Mouse (Mus musculus) liver, embryonic 16.5 days (tissue): ENCODE data around the gene Arl16. TPM values are rescaled to one million over a fixed set of nuclear protein-coding genes. Genes with fewer than 3 reads are reported as not detected.
A peak's percentile ranks its signal among the peaks of the same experiment; 100 is the strongest.

Experiments
- ATAC-seq: fragments of 200-750 bp; cut with Nextera tagmentation; 2 replicates; pipeline ENCODE4 v1.8.0; 2017; ENCODE audit warnings: low read depth, mild to moderate bottlenecking, moderate number of reproducible peaks, moderate library complexity
- H3K27ac ChIP-seq: fragments of 300-500 bp; sonication (generic); 2 replicates; pipeline ENCODE4 v1.5.1; 2014; ENCODE audit warnings: mild to moderate bottlenecking, low read length
- H3K27me3 ChIP-seq: fragments of 300-500 bp; sonication (generic); 2 replicates; pipeline ENCODE4 v1.6.1; 2014; ENCODE audit warnings: low read depth, low read length, mixed read lengths; ENCODE audit not compliant: control insufficient read depth, insufficient read depth
- H3K36me3 ChIP-seq: fragments of 300-500 bp; sonication (generic); 2 replicates; pipeline ENCODE4 v1.6.1; 2014; ENCODE audit warnings: mild to moderate bottlenecking; ENCODE audit not compliant: control insufficient read depth, insufficient read depth
- H3K4me1 ChIP-seq: fragments of 300-500 bp; sonication (generic); 2 replicates; pipeline ENCODE4 v1.6.1; 2014; ENCODE audit warnings: low read depth, low read length, mixed read lengths; ENCODE audit not compliant: control insufficient read depth
- H3K4me2 ChIP-seq: fragments of 300-500 bp; sonication (generic); 2 replicates; pipeline ENCODE4 v1.6.1; 2014; ENCODE audit warnings: low read depth, low read length, mixed read lengths
- H3K4me3 ChIP-seq: fragments of 300-500 bp; sonication (generic); 2 replicates; pipeline ENCODE4 v1.5.1; 2014; ENCODE audit warnings: low read depth, mild to moderate bottlenecking, low read length
- H3K9ac ChIP-seq: fragments of 300-500 bp; sonication (generic); 2 replicates; pipeline ENCODE4 v1.6.1; 2014; ENCODE audit warnings: low read depth, low read length
- H3K9me3 ChIP-seq: fragments of 300-500 bp; sonication (generic); replicated peaks from 2 replicates; pipeline ENCODE4 v1.6.1; 2016; ENCODE audit warnings: low read length; ENCODE audit not compliant: control insufficient read depth
- WGBS: fragments of 180-500 bp; shearing (Covaris S2); extraction: QIAGEN DNeasy Blood & Tissue Kit; methylation state at CpG from one replicate; pipeline ENCODE4 v1.1.7; 2014; ENCODE audit not compliant: insufficient replicate concordance; 5-methylcytosine and 5-hydroxymethylcytosine counted together
- polyA plus RNA-seq: library from polyadenylated mRNA; unstranded; fragments of >200 nt; fragmentation: Nextera tagmentation; extraction: Ambion mirVana; gene quantifications from 2 replicates; pipeline ENCODE4 v1.2.1, GENCODE M21; 2015

Arl16 gene
- polyA plus RNA-seq, 1 experiment from 2014 or later = 12.4 TPM

- H3K36me3 ChIP-seq = no peaks in the 10 kb centered on the region
- H3K27ac ChIP-seq = no peak overlapping the region
- H3K9me3 ChIP-seq = no peaks in the 10 kb centered on the region
- no peak for ATAC-seq
- no peak overlapping the region for H3K4me3 ChIP-seq
- H3K4me2 ChIP-seq = no peak overlapping the region
- no peaks in the 10 kb centered on the region for H3K27me3 ChIP-seq
- no peak overlapping the region for H3K9ac ChIP-seq
- 64% methylated on average over 13 of the region's 13 CpGs for WGBS
- H3K4me1 ChIP-seq = peaks cover 17% of the 10 kb centered on the region
These were observed 40.3 kb upstream of the Arl16 start for GRCm38 (mm10) chr11:120507611-120508289.

- WGBS = 49% methylated on average over 4 of the region's 4 CpGs
These were observed 39.5 kb upstream of the Arl16 start for GRCm38 (mm10) chr11:120506899-120507298.

GRCm38 (mm10) chr11:120505661-120506060 lies 38.3 kb upstream of the Arl16 start:
- Histone ChIP-seq H3K27me3 (no peaks in the 10 kb centered on the region), H3K9ac (no peak overlapping the region), H3K4me1 (peaks cover 12% of the 10 kb centered on the region), H3K9me3 (no peaks in the 10 kb centered on the region), H3K4me2 (no peak overlapping the region), H3K36me3 (no peaks in the 10 kb centered on the region), H3K27ac (no peak overlapping the region), H3K4me3 (no peak overlapping the region)
- 66% methylated on average over 3 of the region's 3 CpGs for WGBS
- peak; percentile 40; the same call in 1 of the 2 replicates for ATAC-seq

More at GRCm38 (mm10) chr11:120506899-120507298, 39.5 kb upstream of the Arl16 start:
- H3K4me3 ChIP-seq = no peak overlapping the region
- H3K27ac ChIP-seq = no peak overlapping the region
- H3K4me2 ChIP-seq = no peak overlapping the region
- H3K9ac ChIP-seq = no peak overlapping the region
- H3K4me1 ChIP-seq = peaks cover 17% of the 10 kb centered on the region
- no peaks in the 10 kb centered on the region for H3K27me3 ChIP-seq
- H3K36me3 ChIP-seq = no peaks in the 10 kb centered on the region
- H3K9me3 ChIP-seq = no peaks in the 10 kb centered on the region
- 0 out of 2 replicates have a peak, but pooled peaks have one; percentile 22 for ATAC-seq

- Histone ChIP-seq H3K27me3 (no peaks in the 10 kb centered on the region), H3K9me3 (no peaks in the 10 kb centered on the region), H3K4me3 (no peak overlapping the region), H3K4me1 (peaks cover 5% of the 10 kb centered on the region), H3K4me2 (no peak overlapping the region), H3K27ac (no peak overlapping the region), H3K9ac (no peak overlapping the region), H3K36me3 (peaks cover 6% of the 10 kb centered on the region)
- no peak for ATAC-seq
- 60% methylated on average over 4 of the region's 4 CpGs for WGBS
These were observed 34.3 kb upstream of the Arl16 start for GRCm38 (mm10) chr11:120501701-120502100.

GRCm38 (mm10) chr11:120501018-120501417 lies 33.6 kb upstream of the Arl16 start:
- H3K9me3 ChIP-seq = no peaks in the 10 kb centered on the region
- WGBS = 46% methylated on average over 6 of the region's 6 CpGs
- no peak for ATAC-seq
- H3K27me3 ChIP-seq = no peaks in the 10 kb centered on the region
- peaks cover 5% of the 10 kb centered on the region for H3K4me1 ChIP-seq
- no peak overlapping the region for H3K4me2 ChIP-seq
- H3K9ac ChIP-seq = no peak overlapping the region
- H3K36me3 ChIP-seq = peaks cover 9% of the 10 kb centered on the region
- no peak overlapping the region for H3K27ac ChIP-seq
- H3K4me3 ChIP-seq = no peak overlapping the region

DNA sequence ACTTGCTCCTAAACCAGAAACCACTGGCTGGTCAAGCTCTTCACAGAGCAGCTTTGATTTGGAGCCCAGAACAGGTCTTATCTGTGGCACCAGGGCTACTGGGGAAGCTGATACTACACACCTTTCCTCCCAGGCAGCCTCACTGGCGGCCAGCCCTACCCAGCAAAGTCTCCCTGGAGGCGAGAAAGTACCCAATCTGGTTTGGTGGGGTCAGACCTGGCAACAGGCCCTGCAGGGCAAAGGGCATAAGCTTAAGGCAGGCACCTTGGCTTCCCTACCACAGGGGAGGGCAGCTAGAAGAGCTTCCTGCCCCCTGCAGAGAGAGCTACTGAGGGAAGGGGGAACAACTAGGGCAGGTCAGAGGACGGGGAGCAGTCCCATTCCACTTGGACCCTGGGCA lies 33.0 kb upstream of the Arl16 start:
- H3K4me1 ChIP-seq = peaks cover 5% of the 10 kb centered on the region
- H3K36me3 ChIP-seq = peaks cover 13% of the 10 kb centered on the region
- ATAC-seq = peak; percentile 12; the same call in 1 of the 2 replicates
- H3K9me3 ChIP-seq = no peaks in the 10 kb centered on the region
- no peak overlapping the region for H3K9ac ChIP-seq
- H3K27ac ChIP-seq = no peak overlapping the region
- H3K4me2 ChIP-seq = no peak overlapping the region
- H3K4me3 ChIP-seq = no peak overlapping the region
- WGBS = 18% methylated on average over 3 of the region's 3 CpGs
- no peaks in the 10 kb centered on the region for H3K27me3 ChIP-seq

DNA sequence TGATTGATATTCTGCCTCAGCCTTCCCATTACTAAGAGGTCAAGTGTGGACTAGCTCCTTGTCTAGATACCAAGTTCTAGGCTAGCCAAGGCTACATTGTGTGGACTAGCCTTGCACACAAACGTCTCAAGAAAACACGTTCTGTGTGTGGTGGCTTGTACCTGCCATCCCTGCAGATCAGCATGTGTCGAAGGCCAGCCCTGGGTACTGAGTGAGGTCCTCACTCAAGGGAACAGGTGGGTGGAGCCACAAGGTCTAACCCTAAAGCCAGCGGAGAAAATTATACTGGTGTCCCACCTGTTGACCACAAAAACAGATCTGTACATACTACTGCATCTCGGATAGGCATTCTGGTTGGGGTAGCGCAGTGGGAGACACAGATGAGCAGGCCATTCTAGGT lies 32.5 kb upstream of the Arl16 start:
- H3K9ac ChIP-seq = no peak overlapping the region
- 73% methylated on average over 6 of the region's 6 CpGs for WGBS
- H3K9me3 ChIP-seq = no peaks in the 10 kb centered on the region
- peaks cover 5% of the 10 kb centered on the region for H3K4me1 ChIP-seq
- H3K27ac ChIP-seq = no peak overlapping the region
- peaks cover 17% of the 10 kb centered on the region for H3K36me3 ChIP-seq
- H3K4me2 ChIP-seq = no peak overlapping the region
- ATAC-seq = no peak
- H3K4me3 ChIP-seq = no peak overlapping the region
- no peaks in the 10 kb centered on the region for H3K27me3 ChIP-seq

DNA sequence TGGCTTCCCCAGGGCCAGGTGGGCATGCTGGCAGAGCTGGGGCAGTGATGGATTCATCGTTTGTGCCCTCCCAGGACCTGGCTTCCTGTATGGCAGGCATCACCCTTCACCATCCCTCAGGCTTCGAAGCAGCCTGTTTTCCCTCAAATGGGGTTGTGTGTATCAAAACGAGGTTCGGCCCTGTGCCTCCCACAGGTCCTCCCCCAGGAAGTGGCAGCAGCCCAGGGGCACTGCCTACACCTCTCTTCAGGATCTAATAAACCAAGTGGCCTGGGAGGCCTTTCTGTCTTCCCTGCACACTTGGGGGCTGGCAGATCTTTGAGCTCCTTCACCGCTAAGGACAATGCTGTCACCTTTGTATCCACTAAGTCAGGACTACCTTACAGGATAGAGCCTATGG lies 31.5 kb upstream of the Arl16 start:
- H3K4me2 ChIP-seq = no peak overlapping the region
- peaks cover 17% of the 10 kb centered on the region for H3K36me3 ChIP-seq
- H3K4me3 ChIP-seq = no peak overlapping the region
- H3K9me3 ChIP-seq = no peaks in the 10 kb centered on the region
- no peak for ATAC-seq
- 76% methylated on average over 5 of the region's 5 CpGs for WGBS
- no peak overlapping the region for H3K9ac ChIP-seq
- H3K4me1 ChIP-seq = peaks cover 6% of the 10 kb centered on the region
- H3K27ac ChIP-seq = no peak overlapping the region
- no peaks in the 10 kb centered on the region for H3K27me3 ChIP-seq

DNA sequence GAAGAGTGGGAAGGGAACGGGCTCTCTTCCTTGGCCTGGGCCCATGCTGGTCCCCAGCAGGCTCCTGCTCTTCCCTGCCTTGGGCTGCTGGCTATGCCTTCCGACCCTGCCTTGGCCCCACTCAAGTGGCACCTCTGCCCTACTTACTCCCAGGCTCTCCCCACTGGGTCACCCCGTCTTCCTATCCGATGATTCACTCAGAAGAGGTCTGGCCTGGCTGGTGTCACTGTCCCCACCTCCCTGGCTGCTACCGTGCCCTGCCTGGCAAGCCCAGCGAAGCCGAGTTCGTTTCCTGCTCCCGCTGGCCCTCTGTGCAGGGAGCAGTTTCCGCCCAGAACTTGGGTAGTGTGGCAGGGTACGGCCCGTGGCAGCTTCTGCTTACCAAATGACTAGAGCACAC lies 30.8 kb upstream of the Arl16 start:
- no peak overlapping the region for H3K4me2 ChIP-seq
- no peaks in the 10 kb centered on the region for H3K9me3 ChIP-seq
- no peaks in the 10 kb centered on the region for H3K27me3 ChIP-seq
- ATAC-seq = no peak
- H3K36me3 ChIP-seq = peaks cover 17% of the 10 kb centered on the region
- 83% methylated on average over 12 of the region's 12 CpGs for WGBS
- H3K9ac ChIP-seq = no peak overlapping the region
- H3K27ac ChIP-seq = no peak overlapping the region
- no peak overlapping the region for H3K4me3 ChIP-seq
- peaks cover 12% of the 10 kb centered on the region for H3K4me1 ChIP-seq
